Mouse (Mus musculus): ENCODE measurements around the gene Dtx2. TPM values are rescaled to one million over a fixed set of nuclear protein-coding genes. Genes with fewer than 3 reads are reported as not detected.

The Dtx2 gene
- polyA plus RNA-seq, 1 experiment: 9.2 TPM

DNA sequence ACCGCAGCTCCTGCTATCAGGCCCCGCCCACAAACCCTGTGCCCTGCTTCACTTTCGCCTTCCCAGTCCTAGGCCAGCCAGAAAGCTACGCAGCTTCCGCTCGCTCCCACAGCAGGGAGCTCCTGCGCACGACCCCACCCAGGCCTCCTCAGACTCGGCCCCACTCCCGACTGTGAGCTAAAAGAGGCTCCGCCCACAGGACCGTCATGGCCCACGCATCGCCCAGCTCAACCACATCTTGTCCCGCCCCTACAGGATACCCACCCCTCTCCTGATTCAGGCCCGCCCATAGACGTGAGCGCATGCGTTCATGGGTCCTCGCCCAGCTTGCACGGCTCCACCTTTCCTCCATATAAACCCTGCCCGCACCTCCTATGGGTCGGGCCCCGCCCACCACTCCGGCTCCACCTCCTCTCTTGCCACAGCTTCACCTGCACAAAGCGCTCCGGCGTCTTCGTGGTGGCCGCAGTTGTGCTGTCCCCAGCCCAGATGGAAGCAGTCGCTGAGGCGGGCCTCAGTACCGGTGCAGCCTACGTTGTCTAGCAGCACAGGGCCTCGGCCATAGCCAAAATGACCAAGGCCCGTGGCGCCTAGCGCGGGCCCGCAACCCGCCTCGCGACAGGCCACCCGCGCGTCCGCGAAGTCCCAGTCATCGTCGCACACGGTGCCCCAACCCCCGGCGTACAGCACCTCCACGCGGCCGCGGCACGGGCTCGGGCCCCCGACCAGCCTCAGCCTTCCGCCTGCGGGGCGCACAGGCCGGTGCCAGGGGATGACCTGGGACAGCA, 31.9 kb upstream of the Dtx2 start:
- WGBS: under 1% methylated on average over 64 of the region's 64 CpGs
- peak; percentile 96 for TF ChIP-seq POLR2A (IDR thresholded peaks at IDR 0.05; ENCODE audit: borderline replicate concordance, insufficient read depth, low read length)
- no peak for TF ChIP-seq CTCF (IDR thresholded peaks at IDR 0.05; ENCODE audit: borderline replicate concordance, insufficient read depth, low read depth, low read length)
- DNase-seq: peak; percentile 98
- Histone ChIP-seq H3K27me3 (ENCODE audit: control insufficient read depth, insufficient read depth, low read length) (no peaks in the 10 kb centered on the region), H3K4me3 (replicated peaks; ENCODE audit: insufficient read depth, low read depth, low read length) (peak overlapping the region; percentile 76), H3K4me1 (ENCODE audit: control insufficient read depth, insufficient read depth, low read length) (peaks cover 4% of the 10 kb centered on the region; the same call in 1 of the 2 replicates), H3K27ac (ENCODE audit: insufficient read depth, low read length) (peak overlapping the region; percentile 89)

DNA sequence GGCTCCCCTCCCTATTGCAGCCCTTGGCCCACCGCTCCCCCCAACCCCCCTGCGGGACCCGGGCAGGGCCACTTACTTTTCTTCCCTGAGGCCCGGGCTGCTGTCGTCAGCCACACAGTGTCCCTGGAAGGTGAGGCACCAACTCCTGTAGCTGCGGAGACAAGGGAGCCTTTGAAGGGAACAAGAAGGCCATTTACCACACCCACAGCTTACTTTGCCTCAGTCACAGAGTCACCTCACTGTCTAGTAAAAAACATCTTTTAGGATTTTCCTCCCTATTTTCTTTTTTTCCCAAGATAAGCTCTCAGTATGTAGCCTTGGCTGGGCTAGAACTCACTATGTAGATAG, 31.3 kb upstream of the Dtx2 start:
- no peaks in the 10 kb centered on the region for H3K27me3 ChIP-seq (ENCODE audit: control insufficient read depth, insufficient read depth, low read length)
- WGBS: 6% methylated on average over 6 of the region's 6 CpGs
- H3K27ac ChIP-seq (ENCODE audit: insufficient read depth, low read length): peak overlapping the region; percentile 89
- TF ChIP-seq CTCF (IDR thresholded peaks at IDR 0.05; ENCODE audit: borderline replicate concordance, insufficient read depth, low read depth, low read length): no peak
- TF ChIP-seq POLR2A (IDR thresholded peaks at IDR 0.05; ENCODE audit: borderline replicate concordance, insufficient read depth, low read length): no peak
- peak overlapping the region; percentile 76 for H3K4me3 ChIP-seq (replicated peaks; ENCODE audit: insufficient read depth, low read depth, low read length)
- H3K4me1 ChIP-seq (ENCODE audit: control insufficient read depth, insufficient read depth, low read length): peaks cover 4% of the 10 kb centered on the region; the same call in 1 of the 2 replicates
- DNase-seq: no peak

DNA sequence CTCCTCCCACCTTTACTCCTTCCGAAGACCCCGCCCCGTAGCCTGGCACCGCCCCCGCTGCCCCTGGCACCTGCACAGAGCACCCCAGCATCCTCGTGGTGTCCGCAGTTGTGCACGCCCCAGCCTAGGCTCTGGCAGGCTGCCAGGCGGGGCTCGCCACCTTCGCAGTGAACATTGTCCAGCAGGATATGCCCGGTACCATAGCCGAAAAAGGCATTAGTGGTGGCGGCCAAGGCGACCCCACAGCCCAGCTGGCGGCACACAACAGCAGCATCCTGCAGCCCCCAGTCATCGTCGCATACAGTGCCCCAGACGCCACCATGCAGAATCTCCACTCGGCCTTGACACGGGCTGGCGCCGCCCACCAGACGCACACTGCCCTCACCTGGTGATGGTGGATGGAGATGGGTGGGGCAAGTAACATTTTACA, 29.1 kb upstream of the Dtx2 start:
- peak; percentile 47 to 50 for DNase-seq
- 11% methylated on average over 24 of the region's 24 CpGs for WGBS
- H3K4me3 ChIP-seq (replicated peaks; ENCODE audit: insufficient read depth, low read depth, low read length): peak overlapping the region; percentile 30
- no peaks in the 10 kb centered on the region for H3K27me3 ChIP-seq (ENCODE audit: control insufficient read depth, insufficient read depth, low read length)
- TF ChIP-seq CTCF (IDR thresholded peaks at IDR 0.05; ENCODE audit: borderline replicate concordance, insufficient read depth, low read depth, low read length) (peak; percentile 26; the same call in 1 of the 2 replicates), POLR2A (IDR thresholded peaks at IDR 0.05; ENCODE audit: borderline replicate concordance, insufficient read depth, low read length) (no peak)
- peaks cover 4% of the 10 kb centered on the region; the same call in 1 of the 2 replicates for H3K4me1 ChIP-seq (ENCODE audit: control insufficient read depth, insufficient read depth, low read length)
- H3K27ac ChIP-seq (ENCODE audit: insufficient read depth, low read length): no peak overlapping the region

DNA sequence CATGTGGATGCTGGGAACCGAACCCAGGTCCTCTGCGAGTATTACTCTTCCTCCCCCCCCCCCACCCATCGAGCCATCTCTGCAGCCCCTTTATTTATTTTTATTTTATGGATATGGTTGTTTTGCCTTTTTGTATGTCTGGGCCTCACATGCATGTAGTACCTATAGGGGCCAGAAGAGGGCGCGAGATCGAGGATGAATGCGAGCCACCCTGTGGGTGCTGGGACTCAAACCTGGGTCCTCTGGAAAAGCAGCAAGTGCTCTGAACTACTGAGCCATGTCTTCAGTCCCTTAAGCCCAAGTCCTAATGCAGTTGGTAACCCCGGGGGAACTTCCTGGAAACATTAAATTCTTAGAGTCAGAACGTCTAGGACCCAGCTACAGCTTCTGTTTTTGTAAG, 27.7 kb upstream of the Dtx2 start:
- no peak overlapping the region for H3K27ac ChIP-seq (ENCODE audit: insufficient read depth, low read length)
- WGBS: 64% methylated on average over 9 of the region's 9 CpGs
- peak; percentile 32; the same call in 1 of the 2 replicates for TF ChIP-seq CTCF (IDR thresholded peaks at IDR 0.05; ENCODE audit: borderline replicate concordance, insufficient read depth, low read depth, low read length)
- no peak for TF ChIP-seq POLR2A (IDR thresholded peaks at IDR 0.05; ENCODE audit: borderline replicate concordance, insufficient read depth, low read length)
- H3K4me3 ChIP-seq (replicated peaks; ENCODE audit: insufficient read depth, low read depth, low read length): no peak overlapping the region
- H3K4me1 ChIP-seq (ENCODE audit: control insufficient read depth, insufficient read depth, low read length): peaks cover 4% of the 10 kb centered on the region; the same call in 1 of the 2 replicates
- DNase-seq: no peak
- no peaks in the 10 kb centered on the region for H3K27me3 ChIP-seq (ENCODE audit: control insufficient read depth, insufficient read depth, low read length)

DNA sequence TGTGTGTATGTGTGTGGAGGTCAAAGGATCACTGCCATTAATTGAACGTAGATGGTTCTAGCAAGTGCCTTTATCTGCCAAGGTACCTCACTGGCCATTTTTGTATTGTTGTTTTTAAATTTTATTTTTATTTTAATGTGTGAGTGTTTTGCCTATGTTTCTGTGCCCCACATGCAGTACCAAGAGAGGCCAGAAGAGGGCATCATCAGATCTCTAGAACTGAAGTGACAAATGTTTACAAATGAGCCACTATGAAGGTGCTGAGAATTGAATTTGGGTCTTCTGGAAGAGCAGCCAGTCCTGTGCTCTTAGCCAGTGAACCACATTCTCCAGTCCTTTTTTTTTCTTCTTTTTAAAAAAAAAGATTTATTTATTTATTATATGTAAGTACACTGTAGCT, 25.8 kb upstream of the Dtx2 start:
- Histone ChIP-seq H3K27me3 (ENCODE audit: control insufficient read depth, insufficient read depth, low read length) (no peaks in the 10 kb centered on the region), H3K27ac (ENCODE audit: insufficient read depth, low read length) (no peak overlapping the region), H3K4me3 (replicated peaks; ENCODE audit: insufficient read depth, low read depth, low read length) (no peak overlapping the region), H3K4me1 (ENCODE audit: control insufficient read depth, insufficient read depth, low read length) (peaks cover 4% of the 10 kb centered on the region; the same call in 1 of the 2 replicates)
- 62% methylated on average over 1 of the region's 1 CpGs for WGBS
- peak in 1 of 2 experiments; percentile 53 for DNase-seq
- TF ChIP-seq CTCF (IDR thresholded peaks at IDR 0.05; ENCODE audit: borderline replicate concordance, insufficient read depth, low read depth, low read length) (0 out of 2 replicates have a peak, but pooled peaks have one; percentile 26), POLR2A (IDR thresholded peaks at IDR 0.05; ENCODE audit: borderline replicate concordance, insufficient read depth, low read length) (no peak)

DNA sequence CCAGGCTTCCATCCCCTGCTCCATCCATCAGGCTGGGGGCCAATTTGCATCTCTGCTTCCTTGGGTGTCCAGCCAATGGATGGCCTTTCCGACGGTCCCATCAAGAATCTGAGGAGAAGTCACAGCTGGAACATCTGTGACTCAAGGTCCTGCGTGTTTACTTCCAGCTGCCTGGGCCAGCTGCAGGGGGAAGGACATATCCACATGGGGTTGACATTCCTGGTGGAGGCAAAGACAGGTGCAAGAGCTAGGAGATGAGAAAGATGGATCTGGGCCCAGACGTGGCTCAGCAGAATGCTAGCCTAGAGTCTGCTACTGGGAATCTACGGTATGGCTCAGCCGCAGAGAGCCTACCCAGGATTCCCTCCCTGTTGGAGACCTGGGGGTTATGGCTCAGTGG, 24.4 kb upstream of the Dtx2 start:
- Histone ChIP-seq H3K4me3 (replicated peaks; ENCODE audit: insufficient read depth, low read depth, low read length) (no peak overlapping the region), H3K27ac (ENCODE audit: insufficient read depth, low read length) (no peak overlapping the region), H3K27me3 (ENCODE audit: control insufficient read depth, insufficient read depth, low read length) (no peaks in the 10 kb centered on the region), H3K4me1 (ENCODE audit: control insufficient read depth, insufficient read depth, low read length) (peaks cover 4% of the 10 kb centered on the region; the same call in 1 of the 2 replicates)
- WGBS: 58% methylated on average over 6 of the region's 6 CpGs
- no peak for DNase-seq
- no peak for TF ChIP-seq POLR2A (IDR thresholded peaks at IDR 0.05; ENCODE audit: borderline replicate concordance, insufficient read depth, low read length)
- no peak for TF ChIP-seq CTCF (IDR thresholded peaks at IDR 0.05; ENCODE audit: borderline replicate concordance, insufficient read depth, low read depth, low read length)

DNA sequence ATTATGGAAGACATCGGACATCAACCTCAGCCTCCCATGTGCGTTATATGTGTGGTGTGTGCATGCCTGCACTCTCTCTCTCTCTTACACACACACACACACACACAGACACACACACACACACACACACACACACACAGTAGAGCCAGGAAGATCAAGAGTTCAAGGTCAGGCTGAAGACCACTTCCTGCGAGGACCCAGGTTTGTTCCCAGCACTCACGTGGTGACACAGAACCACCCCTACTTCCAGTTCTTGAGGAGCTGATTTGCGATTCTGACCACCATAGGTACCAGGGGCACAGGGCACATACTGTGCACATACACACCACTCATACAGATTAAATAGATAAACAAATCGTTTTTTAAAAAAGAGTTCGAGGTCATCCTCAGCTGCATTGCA, 22.7 kb upstream of the Dtx2 start:
- TF ChIP-seq POLR2A (IDR thresholded peaks at IDR 0.05; ENCODE audit: borderline replicate concordance, insufficient read depth, low read length) (no peak), CTCF (IDR thresholded peaks at IDR 0.05; ENCODE audit: borderline replicate concordance, insufficient read depth, low read depth, low read length) (no peak)
- WGBS: 91% methylated on average over 7 of the region's 7 CpGs
- Histone ChIP-seq H3K27me3 (ENCODE audit: control insufficient read depth, insufficient read depth, low read length) (no peaks in the 10 kb centered on the region), H3K27ac (ENCODE audit: insufficient read depth, low read length) (no peak overlapping the region), H3K4me1 (ENCODE audit: control insufficient read depth, insufficient read depth, low read length) (no peaks in the 10 kb centered on the region), H3K4me3 (replicated peaks; ENCODE audit: insufficient read depth, low read depth, low read length) (no peak overlapping the region)
- no peak for DNase-seq

DNA sequence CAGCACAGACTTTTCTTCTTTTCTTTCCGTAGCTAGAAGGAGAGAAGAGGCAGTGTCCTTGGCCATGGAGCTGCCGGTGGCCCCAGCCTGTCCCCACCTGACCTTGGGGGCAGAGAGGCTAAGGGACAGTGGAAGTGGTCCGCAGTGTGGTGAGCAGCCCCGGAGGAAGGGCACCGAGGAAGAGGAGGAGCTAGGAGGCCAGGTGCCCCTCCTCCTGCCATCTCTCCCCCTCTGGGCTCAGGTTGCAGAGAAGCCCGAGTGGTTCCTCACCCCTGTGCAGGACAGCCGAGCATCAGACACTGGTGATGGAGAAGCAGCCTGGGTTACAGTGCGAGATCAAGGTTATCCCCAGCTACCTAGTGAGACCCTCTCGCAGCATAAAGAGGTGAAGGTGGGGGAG, 20.2 kb upstream of the Dtx2 start, which contains the start of gene Ssc4d:
TSS of gene Ssc4d (minus strand) at position 167 of the 400 bp plus-strand sequence.
- no peak within 1 kb of the TSS for H3K4me3 ChIP-seq (replicated peaks; ENCODE audit: insufficient read depth, low read depth, low read length)
- 37% methylated on average over 9 of the region's 9 CpGs for WGBS
- TF ChIP-seq CTCF (IDR thresholded peaks at IDR 0.05; ENCODE audit: borderline replicate concordance, insufficient read depth, low read depth, low read length) (no peak), POLR2A (IDR thresholded peaks at IDR 0.05; ENCODE audit: borderline replicate concordance, insufficient read depth, low read length) (no peak)

More for the DNA sequence above, 20.2 kb upstream of the Dtx2 start, which contains the start of gene Ssc4d:
- Histone ChIP-seq H3K27me3 (ENCODE audit: control insufficient read depth, insufficient read depth, low read length) (no peaks in the 10 kb centered on the region), H3K27ac (ENCODE audit: insufficient read depth, low read length) (no peak within 1 kb of the TSS), H3K4me1 (ENCODE audit: control insufficient read depth, insufficient read depth, low read length) (no peaks in the 10 kb centered on the region)
- no peak for DNase-seq
